Mouse (Mus musculus): ENCODE data around the gene Zfp974. TPM values are rescaled to one million over a fixed set of nuclear protein-coding genes. Genes with fewer than 3 reads are reported as not detected.
A peak's percentile ranks its signal among the peaks of the same experiment; 100 is the strongest.
"Not testable (repeated sequence)": the region's sequence is repeated elsewhere in the genome, so short reads cannot be mapped to it uniquely, and the experiment has no call there.

The Zfp974 gene
- 10.6 and 11.9 TPM in 2 replicates for polyA plus RNA-seq (2015; fragmentation: Nextera tagmentation; extraction: Ambion mirVana)

DNA sequence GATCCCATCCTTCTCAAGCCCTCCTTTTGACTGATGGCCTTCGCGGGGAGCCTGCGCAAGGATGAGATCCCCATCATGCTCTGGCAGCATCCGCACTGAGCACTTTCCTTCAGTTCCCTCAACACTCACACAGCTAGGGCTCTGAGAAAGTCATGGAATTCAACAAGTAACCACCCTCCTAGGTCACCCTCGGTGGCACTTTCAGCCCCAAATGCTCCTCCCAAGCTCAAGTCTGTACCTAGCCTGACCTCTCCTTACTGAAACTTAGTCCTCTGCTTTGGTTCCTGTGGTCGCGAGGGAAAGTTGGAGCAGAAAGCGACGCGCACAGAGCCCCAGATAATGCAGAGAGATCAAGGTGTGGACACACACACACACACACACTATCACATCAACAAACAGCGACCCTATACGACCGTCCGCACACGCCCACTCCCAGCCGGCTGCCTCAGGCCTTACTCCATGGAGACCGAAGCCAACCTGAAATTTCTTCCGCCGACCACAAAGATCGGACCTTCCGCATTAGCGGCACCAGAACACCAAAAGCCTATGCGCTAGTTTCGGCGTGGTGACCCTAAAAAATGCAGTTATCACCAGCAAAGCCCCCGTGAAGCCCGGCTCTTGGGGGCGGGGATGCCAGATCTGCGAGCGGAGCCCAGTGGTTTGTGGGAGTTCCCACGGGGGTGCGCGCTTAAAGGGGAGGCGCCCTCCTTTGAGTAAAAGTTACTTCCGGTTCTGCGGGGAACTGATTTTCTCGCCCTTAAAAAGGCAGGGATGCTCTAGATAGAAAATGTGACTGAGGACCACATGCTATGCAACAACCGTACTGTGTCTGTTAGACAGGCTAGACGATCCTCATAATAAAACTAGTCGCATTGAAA, at the start of gene Zfp974:
Gene Zfp974 (minus strand): TSS at position 643 of the 878 bp plus-strand sequence.
- Histone ChIP-seq H3K9me3 (ENCODE audit: low read length) (no peaks in the 10 kb centered on the region), H3K4me2 (replicated peaks; ENCODE audit: low read depth, low read length) (peak within 1 kb of the TSS; percentile 70), H3K9ac (replicated peaks; ENCODE audit: low read length) (peak within 1 kb of the TSS; percentile 87), H3K27ac (ENCODE audit: low read length) (0 out of 2 replicates have a peak within 1 kb of the TSS, but pooled peaks have one; percentile 35), H3K36me3 (ENCODE audit: insufficient read depth, low read length) (peaks cover 8% of the 10 kb centered on the region), H3K27me3 (ENCODE audit: insufficient read depth, low read length) (no peaks in the 10 kb centered on the region), H3K4me1 (ENCODE audit: insufficient read depth, low read length) (peaks cover 11% of the 10 kb centered on the region; the same call in 1 of the 2 replicates), H3K4me3 (ENCODE audit: low read length) (peak within 1 kb of the TSS; percentile 73)
- 4% methylated on average over 40 of the region's 40 CpGs for WGBS
- ATAC-seq (ENCODE audit: low FRiP score, low TSS enrichment), result peak; percentile 86

DNA sequence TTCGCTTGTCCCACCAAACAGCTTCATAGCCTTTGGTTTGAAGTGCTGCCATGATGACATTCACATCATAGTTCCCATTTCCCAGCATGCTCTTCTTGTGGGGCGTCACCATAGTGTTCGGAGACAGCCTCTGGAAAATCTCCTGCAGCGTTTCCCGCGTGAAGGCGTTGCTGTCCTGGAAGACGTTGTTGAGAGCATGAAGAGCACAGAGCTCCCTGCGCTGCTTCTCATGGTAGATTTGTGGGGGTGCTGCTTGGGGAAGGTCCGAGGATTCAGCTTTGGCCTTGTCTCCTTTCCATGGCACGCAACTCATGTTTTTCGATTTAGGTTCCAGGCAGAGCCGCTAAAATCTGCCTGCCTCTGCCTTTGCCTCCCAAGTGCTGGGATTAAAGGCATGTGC, 20.2 kb upstream of the Zfp974 start:
- H3K4me3 ChIP-seq (ENCODE audit: low read length); H3K27me3 ChIP-seq (ENCODE audit: insufficient read depth, low read length); H3K27ac ChIP-seq (ENCODE audit: low read length); H3K36me3 ChIP-seq (ENCODE audit: insufficient read depth, low read length); ATAC-seq (ENCODE audit: low FRiP score, low TSS enrichment); H3K4me2 ChIP-seq (replicated peaks; ENCODE audit: low read depth, low read length); H3K4me1 ChIP-seq (ENCODE audit: insufficient read depth, low read length); H3K9me3 ChIP-seq (ENCODE audit: low read length); H3K9ac ChIP-seq (replicated peaks; ENCODE audit: low read length): not testable (repeated sequence)
- 90% methylated on average over 13 of the region's 13 CpGs for WGBS

DNA sequence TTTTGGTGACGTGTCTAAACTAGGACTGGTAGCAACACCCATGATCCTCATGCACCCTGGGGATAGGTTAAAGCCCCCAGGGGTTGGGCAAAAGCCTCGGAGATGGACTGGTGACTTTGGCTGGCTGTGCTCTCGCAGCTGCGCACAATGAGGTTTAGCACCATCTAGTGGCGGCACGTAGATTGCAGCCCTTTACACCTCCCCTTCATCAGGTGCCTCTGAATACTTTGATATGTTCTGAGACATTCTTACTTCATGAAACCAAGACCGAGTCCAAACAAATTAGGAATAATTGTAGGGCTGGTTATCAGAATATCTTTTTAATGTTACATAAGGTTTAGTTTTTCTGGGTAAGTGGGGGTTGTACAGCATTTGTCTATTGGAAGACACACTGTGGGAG, 12.6 kb upstream of the Zfp974 start:
- ATAC-seq (ENCODE audit: low FRiP score, low TSS enrichment); H3K9me3 ChIP-seq (ENCODE audit: low read length); H3K4me1 ChIP-seq (ENCODE audit: insufficient read depth, low read length); H3K4me2 ChIP-seq (replicated peaks; ENCODE audit: low read depth, low read length); H3K27me3 ChIP-seq (ENCODE audit: insufficient read depth, low read length); H3K4me3 ChIP-seq (ENCODE audit: low read length); H3K27ac ChIP-seq (ENCODE audit: low read length); H3K9ac ChIP-seq (replicated peaks; ENCODE audit: low read length); H3K36me3 ChIP-seq (ENCODE audit: insufficient read depth, low read length): not testable (repeated sequence)
- WGBS, result 59% methylated on average over 5 of the region's 7 CpGs

DNA sequence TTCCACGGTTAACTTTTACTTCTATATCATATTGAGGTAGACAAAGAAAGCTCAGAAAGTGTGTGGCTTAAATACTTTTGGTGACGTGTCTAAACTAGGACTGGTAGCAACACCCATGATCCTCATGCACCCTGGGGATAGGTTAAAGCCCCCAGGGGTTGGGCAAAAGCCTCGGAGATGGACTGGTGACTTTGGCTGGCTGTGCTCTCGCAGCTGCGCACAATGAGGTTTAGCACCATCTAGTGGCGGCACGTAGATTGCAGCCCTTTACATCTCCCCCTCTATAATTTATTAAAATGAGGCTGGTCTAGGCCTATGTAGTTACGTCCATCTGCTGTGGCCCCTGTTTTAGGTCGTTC, 4.5 kb upstream of the Zfp974 start:
- ATAC-seq (ENCODE audit: low FRiP score, low TSS enrichment); H3K9ac ChIP-seq (replicated peaks; ENCODE audit: low read length): not testable (repeated sequence)

GRCm38 (mm10) chr7:27933050-27933799, 4.0 kb upstream of the Zfp974 start:
- H3K4me2 ChIP-seq (replicated peaks; ENCODE audit: low read depth, low read length), result peak overlapping the region; percentile 49
- peaks cover 8% of the 10 kb centered on the region; the same call in 1 of the 2 replicates for H3K4me1 ChIP-seq (ENCODE audit: insufficient read depth, low read length)
- H3K4me3 ChIP-seq (ENCODE audit: low read length), result peak overlapping the region; percentile 32
- 23% methylated on average over 7 of the region's 7 CpGs for WGBS
- no peaks in the 10 kb centered on the region for H3K27me3 ChIP-seq (ENCODE audit: insufficient read depth, low read length)
- H3K9me3 ChIP-seq (ENCODE audit: low read length), result no peaks in the 10 kb centered on the region
- 0 out of 2 replicates have a peak, but pooled peaks have one; percentile 39 for ATAC-seq (ENCODE audit: low FRiP score, low TSS enrichment)
- no peak overlapping the region for H3K27ac ChIP-seq (ENCODE audit: low read length)
- peak overlapping the region; percentile 60; the same call in 1 of the 2 replicates for H3K9ac ChIP-seq (replicated peaks; ENCODE audit: low read length)
- H3K36me3 ChIP-seq (ENCODE audit: insufficient read depth, low read length), result no peaks in the 10 kb centered on the region

More for the DNA sequence above, 4.5 kb upstream of the Zfp974 start:
- Histone ChIP-seq H3K4me3 (ENCODE audit: low read length) (peak overlapping the region; percentile 32), H3K4me2 (replicated peaks; ENCODE audit: low read depth, low read length) (peak overlapping the region; percentile 49)
- not testable (repeated sequence) for H3K4me1 ChIP-seq (ENCODE audit: insufficient read depth, low read length); H3K27me3 ChIP-seq (ENCODE audit: insufficient read depth, low read length); H3K27ac ChIP-seq (ENCODE audit: low read length); H3K9me3 ChIP-seq (ENCODE audit: low read length); H3K36me3 ChIP-seq (ENCODE audit: insufficient read depth, low read length)
- 11% methylated on average over 1 of the region's 9 CpGs for WGBS

GRCm38 (mm10) chr7:27927041-27927440, 2.2 kb downstream of the Zfp974 start:
- ATAC-seq (ENCODE audit: low FRiP score, low TSS enrichment); H3K27ac ChIP-seq (ENCODE audit: low read length); H3K27me3 ChIP-seq (ENCODE audit: insufficient read depth, low read length); H3K36me3 ChIP-seq (ENCODE audit: insufficient read depth, low read length); H3K4me3 ChIP-seq (ENCODE audit: low read length); H3K4me2 ChIP-seq (replicated peaks; ENCODE audit: low read depth, low read length); H3K4me1 ChIP-seq (ENCODE audit: insufficient read depth, low read length); H3K9ac ChIP-seq (replicated peaks; ENCODE audit: low read length); H3K9me3 ChIP-seq (ENCODE audit: low read length): not testable (repeated sequence)
- 55% methylated on average over 4 of the region's 4 CpGs for WGBS

GRCm38 (mm10) chr7:27910952-27911351, 18.3 kb downstream of the Zfp974 start:
- 87% methylated on average over 3 of the region's 4 CpGs for WGBS
- H3K9me3 ChIP-seq (ENCODE audit: low read length); H3K27ac ChIP-seq (ENCODE audit: low read length); H3K4me3 ChIP-seq (ENCODE audit: low read length); H3K27me3 ChIP-seq (ENCODE audit: insufficient read depth, low read length); ATAC-seq (ENCODE audit: low FRiP score, low TSS enrichment); H3K9ac ChIP-seq (replicated peaks; ENCODE audit: low read length); H3K4me1 ChIP-seq (ENCODE audit: insufficient read depth, low read length); H3K4me2 ChIP-seq (replicated peaks; ENCODE audit: low read depth, low read length): not testable (repeated sequence)
- H3K36me3 ChIP-seq (ENCODE audit: insufficient read depth, low read length), result peaks cover 20% of the 10 kb centered on the region; the same call in 1 of the 2 replicates

DNA sequence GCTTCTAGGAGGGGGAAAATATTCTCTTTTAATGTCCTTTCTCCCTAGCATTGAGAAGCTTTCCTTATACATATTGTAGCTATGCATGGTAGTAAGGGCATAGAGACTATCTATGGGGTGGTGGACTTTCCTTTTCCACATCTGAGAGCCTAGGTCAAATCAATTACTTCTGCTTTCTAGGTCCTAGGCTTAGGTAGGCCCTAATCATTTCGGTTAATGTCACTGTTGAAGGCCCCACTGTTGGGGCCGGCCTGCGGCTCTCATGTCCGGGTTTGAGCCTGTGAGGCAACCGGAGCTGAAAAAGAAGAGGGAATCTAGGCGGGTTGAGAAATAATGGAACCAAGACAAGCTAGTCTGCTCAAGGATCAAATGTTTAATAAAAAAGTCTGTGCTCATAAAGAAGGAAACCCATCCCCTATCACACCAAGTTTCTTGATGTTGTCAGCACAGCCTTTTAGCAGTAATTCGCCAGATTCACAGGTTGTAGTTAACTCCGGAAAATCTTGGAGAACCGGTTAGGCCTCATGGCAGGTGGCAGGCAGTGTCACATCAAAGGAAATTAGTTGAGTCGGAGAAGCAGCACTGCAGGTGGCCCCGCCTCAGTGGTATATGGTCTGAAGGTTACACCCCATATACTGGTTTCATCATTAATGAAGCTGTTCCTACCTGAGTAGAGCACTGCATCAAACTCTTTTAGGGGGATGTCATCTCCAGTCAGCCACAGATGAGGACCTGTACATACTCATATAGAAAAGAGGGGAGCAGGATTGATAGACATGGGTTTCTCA, 24.0 kb downstream of the Zfp974 start:
- Histone ChIP-seq H3K4me1 (ENCODE audit: insufficient read depth, low read length) (no peaks in the 10 kb centered on the region), H3K4me3 (ENCODE audit: low read length) (no peak overlapping the region), H3K27ac (ENCODE audit: low read length) (no peak overlapping the region), H3K27me3 (ENCODE audit: insufficient read depth, low read length) (no peaks in the 10 kb centered on the region), H3K36me3 (ENCODE audit: insufficient read depth, low read length) (peaks cover 11% of the 10 kb centered on the region; the same call in 1 of the 2 replicates), H3K9me3 (ENCODE audit: low read length) (peaks cover 3% of the 10 kb centered on the region; the same call in 1 of the 2 replicates), H3K4me2 (replicated peaks; ENCODE audit: low read depth, low read length) (no peak overlapping the region), H3K9ac (replicated peaks; ENCODE audit: low read length) (no peak overlapping the region)
- ATAC-seq (ENCODE audit: low FRiP score, low TSS enrichment), result no peak
- 68% methylated on average over 11 of the region's 11 CpGs for WGBS

DNA sequence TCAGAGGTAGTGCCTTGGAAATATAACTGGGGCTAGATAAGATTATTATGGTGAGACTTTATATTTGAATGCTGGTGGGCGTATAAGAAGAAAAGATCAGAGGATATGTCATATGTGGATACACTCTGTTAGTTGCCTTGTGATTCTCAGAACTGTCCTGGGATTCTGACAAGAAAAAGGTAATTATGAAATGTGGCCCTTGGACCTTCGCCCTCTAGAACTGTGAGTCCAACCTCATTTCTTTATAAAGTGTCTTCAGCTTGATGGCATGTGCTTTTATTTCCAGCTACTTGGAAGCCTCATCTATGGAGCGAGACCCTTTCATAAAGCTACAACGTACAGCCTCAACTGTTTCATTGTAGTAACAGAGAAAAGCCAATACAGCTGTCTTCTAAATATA, 28.7 kb downstream of the Zfp974 start:
- Histone ChIP-seq H3K36me3 (ENCODE audit: insufficient read depth, low read length) (0 out of 2 replicates have a peak, but pooled peaks cover 3% of the 10 kb centered on the region), H3K27ac (ENCODE audit: low read length) (no peak overlapping the region), H3K27me3 (ENCODE audit: insufficient read depth, low read length) (no peaks in the 10 kb centered on the region), H3K9me3 (ENCODE audit: low read length) (peaks cover 5% of the 10 kb centered on the region), H3K4me2 (replicated peaks; ENCODE audit: low read depth, low read length) (no peak overlapping the region), H3K4me3 (ENCODE audit: low read length) (no peak overlapping the region), H3K4me1 (ENCODE audit: insufficient read depth, low read length) (no peaks in the 10 kb centered on the region), H3K9ac (replicated peaks; ENCODE audit: low read length) (no peak overlapping the region)
- ATAC-seq (ENCODE audit: low FRiP score, low TSS enrichment), result no peak
- WGBS, result 90% methylated on average over 4 of the region's 4 CpGs
